Mouse (Mus musculus) T-cell, adult 66 days (primary cell): ENCODE measurements around the gene Hist2h3c2. TPM values are rescaled to one million over a fixed set of nuclear protein-coding genes. Genes with fewer than 3 reads are reported as not detected.

ENCODE experiments used
- total RNA-seq, 2 experiments: library from RNA; stranded (reverse); gene quantifications; 3 replicates in 1 of 2; 4 replicates in 1 of 2; pipeline ENCODE4 v1.2.4; 2023

The Hist2h3c2 gene
- total RNA-seq: 10 to 100 TPM in 1 of 2 experiments, 1 to 10 TPM in 1; 4.5 to 37.9 TPM

DNA sequence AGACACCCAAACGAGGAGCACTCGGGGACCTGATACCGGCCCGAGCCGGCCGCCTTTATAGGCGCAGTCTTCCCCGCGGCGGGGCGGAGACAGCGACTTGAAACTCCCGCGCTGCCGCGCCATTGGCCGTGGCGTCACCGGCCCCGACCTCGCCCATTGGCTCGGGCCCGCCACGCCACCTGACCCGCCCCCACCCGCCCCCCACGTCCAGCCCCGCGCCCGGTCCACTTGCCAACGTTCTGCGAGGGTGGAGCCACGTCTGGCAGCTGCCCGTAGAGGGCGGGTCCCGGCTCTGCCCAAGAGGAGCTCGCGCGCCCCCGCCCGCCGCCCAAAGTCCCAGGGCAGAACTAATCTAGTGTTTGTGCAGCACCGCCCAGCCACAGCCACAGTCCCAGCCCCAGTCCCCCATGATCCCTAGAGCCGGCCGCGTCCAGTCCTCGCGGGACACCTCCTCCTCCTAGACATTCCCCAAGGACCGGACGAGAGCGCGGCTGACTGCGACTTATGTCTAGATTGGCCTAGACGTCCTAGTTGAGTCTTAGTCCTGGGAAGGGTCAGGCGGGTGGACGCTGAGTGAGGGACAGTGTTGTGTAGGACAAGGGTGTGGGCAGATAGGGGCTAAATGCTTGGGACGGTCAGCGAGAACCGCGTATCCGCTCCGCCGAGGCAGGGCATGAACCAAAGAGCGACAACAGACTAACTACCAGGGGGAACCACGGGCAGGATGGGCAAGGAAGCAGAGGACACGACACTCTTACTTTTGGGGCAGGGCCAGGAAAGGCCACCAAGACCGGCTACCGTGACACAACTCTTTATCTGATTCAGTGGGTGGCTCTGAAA, at the start of gene Hist2h3c2:
Gene Hist2h3c2, minus strand, starts transcription at position 174 of the 840 bp plus-strand sequence.

DNA sequence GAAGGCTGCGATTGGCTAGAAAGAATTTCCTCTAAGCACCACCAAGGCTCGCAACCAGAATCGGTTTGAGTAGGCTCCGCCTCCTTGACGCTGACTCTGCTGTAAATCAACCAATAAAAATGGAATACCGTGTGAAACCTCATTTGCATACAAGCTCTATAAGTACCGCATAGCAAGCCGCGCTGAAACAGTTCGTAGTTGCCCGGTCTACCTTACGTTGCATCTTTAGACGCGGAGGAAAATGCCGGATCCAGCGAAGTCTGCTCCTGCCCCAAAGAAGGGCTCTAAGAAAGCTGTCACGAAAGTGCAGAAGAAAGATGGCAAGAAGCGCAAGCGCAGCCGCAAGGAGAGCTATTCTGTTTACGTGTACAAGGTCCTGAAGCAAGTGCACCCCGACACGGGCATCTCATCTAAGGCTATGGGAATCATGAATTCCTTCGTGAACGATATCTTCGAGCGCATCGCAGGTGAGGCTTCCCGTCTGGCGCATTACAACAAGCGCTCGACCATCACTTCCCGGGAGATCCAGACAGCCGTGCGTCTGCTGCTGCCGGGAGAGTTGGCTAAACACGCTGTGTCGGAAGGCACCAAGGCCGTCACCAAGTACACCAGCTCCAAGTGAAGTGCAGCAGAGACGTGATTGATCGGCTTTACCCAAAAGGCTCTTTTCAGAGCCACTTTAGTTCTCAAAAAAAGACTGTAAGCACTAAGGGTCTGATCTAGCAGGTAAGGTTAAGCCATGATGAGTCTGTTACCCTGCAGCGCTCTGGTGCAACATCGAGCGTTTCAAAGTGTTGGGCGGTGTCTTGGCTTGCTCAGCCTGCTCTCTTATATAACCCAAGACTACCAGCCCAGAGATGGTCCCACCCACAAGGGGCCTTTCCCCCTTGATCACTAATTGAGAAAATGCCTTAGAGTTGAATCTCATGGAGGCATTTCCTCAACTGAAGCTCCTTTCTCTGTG, 30.9 kb upstream of the Hist2h3c2 start, which contains the start of gene Hist2h2bb:
Gene Hist2h2bb, plus strand, starts transcription at position 242 of the 964 bp plus-strand sequence.

DNA sequence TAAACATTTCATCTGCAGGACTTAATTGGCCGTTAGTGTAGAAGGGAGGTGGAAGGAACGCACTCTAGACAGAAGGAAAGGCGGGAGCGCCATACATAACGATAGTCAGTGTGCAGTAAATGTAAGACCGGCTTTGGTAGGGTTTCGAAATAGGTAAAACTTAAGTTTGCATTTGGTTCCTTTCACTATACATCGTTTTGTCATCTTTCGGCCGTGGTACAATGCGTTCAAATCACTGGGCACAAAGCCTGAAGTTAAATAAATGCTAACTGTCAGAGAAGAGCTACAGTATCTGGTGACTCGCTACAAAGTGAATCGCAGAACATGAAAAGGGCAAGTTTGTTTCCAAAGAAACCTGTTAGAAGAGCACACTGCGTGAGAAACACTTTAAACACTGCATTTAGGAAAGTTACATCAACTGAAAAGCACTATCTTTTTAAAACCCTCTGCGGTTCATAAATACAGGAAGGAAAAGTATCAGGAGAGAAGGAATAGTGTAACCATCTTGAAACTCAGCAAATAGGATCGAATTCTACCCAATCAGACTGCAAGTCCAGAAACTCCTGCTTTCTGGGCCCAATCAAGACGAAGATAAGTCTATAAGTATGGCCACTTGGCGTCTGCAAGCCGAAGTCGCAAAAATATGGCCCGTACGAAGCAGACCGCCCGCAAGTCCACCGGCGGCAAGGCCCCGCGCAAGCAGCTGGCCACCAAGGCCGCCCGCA, 29.3 kb upstream of the Hist2h3c2 start, which contains the start of gene Hist2h3b:
Gene Hist2h3b, plus strand, starts transcription at position 604 of the 725 bp plus-strand sequence.

DNA sequence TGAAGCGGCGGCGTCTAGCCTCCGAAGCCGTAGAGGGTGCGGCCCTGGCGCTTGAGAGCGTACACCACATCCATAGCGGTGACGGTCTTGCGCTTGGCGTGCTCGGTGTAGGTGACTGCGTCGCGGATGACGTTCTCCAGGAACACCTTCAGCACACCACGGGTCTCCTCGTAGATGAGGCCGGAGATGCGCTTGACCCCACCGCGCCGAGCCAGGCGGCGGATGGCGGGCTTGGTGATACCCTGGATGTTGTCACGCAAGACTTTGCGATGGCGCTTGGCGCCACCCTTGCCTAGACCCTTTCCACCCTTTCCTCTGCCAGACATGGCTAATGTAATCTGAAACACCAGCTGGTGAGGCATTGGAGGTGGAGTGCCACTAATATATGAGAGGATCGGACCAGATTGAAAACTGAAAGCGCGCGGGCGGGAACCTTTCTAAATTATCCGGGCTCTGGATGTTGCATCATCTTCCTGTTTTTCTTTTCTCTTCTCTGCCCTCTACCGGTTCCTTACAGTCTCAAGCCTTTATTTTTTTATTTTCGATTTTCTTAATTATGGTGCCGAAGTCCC, 24.1 kb upstream of the Hist2h3c2 start, which contains the start of gene Hist2h4:
Gene Hist2h4, minus strand, starts transcription at position 333 of the 572 bp plus-strand sequence.

DNA sequence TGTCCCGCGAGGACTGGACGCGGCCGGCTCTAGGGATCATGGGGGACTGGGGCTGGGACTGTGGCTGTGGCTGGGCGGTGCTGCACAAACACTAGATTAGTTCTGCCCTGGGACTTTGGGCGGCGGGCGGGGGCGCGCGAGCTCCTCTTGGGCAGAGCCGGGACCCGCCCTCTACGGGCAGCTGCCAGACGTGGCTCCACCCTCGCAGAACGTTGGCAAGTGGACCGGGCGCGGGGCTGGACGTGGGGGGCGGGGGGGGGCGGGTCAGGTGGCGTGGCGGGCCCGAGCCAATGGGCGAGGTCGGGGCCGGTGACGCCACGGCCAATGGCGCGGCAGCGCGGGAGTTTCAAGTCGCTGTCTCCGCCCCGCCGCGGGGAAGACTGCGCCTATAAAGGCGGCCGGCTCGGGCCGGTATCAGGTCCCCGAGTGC, 7.5 kb upstream of the Hist2h3c2 start, which contains the start of gene Hist2h3c1:
Gene Hist2h3c1, plus strand, starts transcription at position 259 of the 430 bp plus-strand sequence.

DNA sequence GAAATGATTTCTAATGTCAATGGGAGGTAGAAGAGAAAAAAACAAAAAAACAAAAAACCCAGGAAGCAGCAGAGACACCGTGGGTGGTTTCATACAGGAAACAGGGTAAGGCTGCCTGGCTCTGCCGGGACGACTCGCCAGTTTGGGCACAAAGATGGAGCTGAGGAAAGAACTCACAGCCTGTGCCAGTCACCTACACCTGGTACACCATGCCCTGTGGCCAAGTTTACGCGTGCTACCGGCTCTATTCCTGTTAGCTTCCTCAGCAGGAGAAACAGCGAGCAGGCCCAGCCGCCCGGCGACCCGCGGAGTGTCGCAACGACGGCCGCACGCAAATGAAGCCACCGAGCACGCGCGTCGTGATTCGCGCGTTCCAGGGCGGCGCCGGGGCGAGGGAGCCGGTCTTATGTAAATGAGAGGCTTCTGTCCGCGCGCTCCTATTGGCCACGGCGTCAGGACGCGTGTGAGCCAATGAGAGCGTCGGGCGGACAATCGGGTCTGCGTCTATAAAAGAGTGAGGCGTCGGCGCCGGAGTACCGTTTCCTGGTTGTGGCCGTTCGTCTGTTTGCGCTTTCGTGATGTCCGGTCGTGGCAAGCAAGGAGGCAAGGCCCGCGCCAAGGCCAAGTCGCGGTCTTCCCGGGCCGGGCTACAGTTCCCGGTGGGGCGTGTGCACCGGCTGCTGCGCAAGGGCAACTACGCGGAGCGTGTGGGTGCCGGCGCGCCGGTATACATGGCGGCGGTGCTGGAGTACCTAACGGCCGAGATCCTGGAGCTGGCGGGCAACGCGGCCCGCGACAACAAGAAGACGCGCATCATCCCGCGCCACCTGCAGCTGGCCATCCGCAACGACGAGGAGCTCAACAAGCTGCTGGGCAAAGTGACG, 6.3 kb upstream of the Hist2h3c2 start, which contains the start of gene Hist2h2aa1:
Gene Hist2h2aa1, plus strand, starts transcription at position 495 of the 884 bp plus-strand sequence.

DNA sequence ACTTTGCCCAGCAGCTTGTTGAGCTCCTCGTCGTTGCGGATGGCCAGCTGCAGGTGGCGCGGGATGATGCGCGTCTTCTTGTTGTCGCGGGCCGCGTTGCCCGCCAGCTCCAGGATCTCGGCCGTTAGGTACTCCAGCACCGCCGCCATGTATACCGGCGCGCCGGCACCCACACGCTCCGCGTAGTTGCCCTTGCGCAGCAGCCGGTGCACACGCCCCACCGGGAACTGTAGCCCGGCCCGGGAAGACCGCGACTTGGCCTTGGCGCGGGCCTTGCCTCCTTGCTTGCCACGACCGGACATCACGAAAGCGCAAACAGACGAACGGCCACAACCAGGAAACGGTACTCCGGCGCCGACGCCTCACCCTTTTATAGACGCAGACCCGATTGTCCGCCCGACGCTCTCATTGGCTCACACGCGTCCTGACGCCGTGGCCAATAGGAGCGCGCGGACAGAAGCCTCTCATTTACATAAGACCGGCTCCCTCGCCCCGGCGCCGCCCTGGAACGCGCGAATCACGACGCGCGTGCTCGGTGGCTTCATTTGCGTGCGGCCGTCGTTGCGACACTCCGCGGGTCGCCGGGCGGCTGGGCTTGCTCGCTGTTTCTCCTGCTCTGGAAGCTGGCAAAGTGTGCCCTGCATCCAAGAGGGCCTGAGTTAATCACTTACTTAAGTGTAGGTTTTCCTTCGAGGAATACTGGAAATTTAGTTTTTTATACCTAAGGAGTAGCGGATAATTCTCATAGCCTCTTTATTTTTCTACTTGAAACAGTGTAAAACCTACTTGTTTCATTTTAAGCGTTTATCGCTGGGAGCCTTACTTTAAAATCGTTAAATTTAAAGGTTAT, 1.2 kb upstream of the Hist2h3c2 start, which contains the start of gene Hist2h2aa2:
Gene Hist2h2aa2, minus strand, starts transcription at position 328 of the 850 bp plus-strand sequence.

DNA sequence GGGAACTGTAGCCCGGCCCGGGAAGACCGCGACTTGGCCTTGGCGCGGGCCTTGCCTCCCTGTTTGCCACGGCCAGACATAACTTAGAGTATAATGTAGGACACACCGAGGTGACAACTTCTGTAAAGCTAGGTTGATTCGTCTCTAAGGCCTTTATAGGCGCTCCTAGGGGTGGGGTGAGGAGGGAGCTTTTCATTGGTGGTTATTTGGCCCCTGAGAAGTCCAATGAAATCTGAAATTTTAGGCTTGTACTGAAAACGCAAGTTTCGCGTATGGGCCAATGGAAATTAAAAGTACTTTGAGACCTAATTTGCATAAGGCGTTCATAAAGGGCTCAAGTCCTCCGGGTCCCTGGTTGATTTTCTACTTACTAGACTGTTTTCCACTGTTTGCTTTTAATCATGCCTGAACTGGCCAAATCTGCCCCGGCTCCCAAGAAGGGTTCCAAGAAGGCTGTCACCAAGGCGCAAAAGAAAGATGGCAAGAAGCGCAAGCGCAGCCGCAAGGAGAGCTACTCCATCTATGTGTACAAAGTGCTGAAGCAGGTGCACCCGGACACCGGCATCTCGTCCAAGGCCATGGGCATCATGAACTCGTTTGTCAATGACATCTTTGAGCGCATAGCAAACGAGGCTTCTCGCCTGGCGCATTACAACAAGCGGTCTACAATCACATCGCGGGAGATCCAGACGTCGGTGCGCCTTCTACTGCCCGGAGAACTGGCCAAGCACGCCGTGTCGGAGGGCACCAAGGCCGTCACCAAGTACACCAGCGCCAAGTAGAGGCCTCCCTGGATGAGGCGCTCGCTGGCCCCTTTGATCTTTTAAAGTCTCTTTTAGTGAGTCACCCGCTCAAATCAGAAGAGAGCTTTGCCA, 17.9 kb downstream of the Hist2h3c2 start, which contains the start of the genes Hist2h2ac and Hist2h2be:
Gene Hist2h2ac, minus strand, starts transcription at position 116 of the 875 bp plus-strand sequence.
Gene Hist2h2be, plus strand, starts transcription at position 355 of the 875 bp plus-strand sequence.

DNA sequence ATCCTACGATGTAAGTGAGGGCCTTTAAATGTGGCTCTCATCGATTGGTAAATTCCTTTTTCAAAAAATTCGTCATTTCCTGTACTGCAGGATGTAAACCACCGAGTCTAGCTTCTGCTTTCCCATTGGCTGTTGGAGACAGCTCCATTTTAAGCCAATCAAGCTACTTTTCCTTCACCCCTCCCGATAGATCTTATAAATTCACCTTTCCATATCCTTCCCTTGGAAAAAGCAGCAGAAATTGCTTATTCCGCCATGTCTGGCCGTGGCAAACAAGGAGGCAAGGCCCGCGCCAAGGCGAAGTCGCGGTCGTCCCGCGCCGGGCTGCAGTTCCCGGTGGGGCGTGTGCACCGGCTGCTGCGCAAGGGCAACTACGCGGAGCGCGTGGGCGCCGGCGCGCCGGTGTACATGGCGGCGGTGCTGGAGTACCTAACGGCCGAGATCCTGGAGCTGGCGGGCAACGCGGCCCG, 19.2 kb downstream of the Hist2h3c2 start, which contains the start of the genes Bola1 and Hist2h2ab:
Gene Bola1, minus strand, starts transcription at position 49 of the 470 bp plus-strand sequence.
Gene Hist2h2ab, plus strand, starts transcription at position 205 of the 470 bp plus-strand sequence.

Other genes with a start within 250 kb of the Hist2h3c2 start
- gene Plekho1, start 243.1 kb downstream of the Hist2h3c2 start, total RNA-seq: 10 to 100 TPM; 28.1 to 40.0 TPM
- 10 to 100 TPM in 1 of 2 experiments, 1 to 10 TPM in 1; 9.4 to 19.2 TPM for gene Vps45, start 180.7 kb downstream of the Hist2h3c2 start, total RNA-seq
- 10 to 100 TPM; 18.1 to 27.4 TPM for gene Otud7b, start 134.6 kb downstream of the Hist2h3c2 start, total RNA-seq
- gene Mtmr11, start 77.1 kb downstream of the Hist2h3c2 start, total RNA-seq: 1 to 10 TPM; 3.1 to 3.6 TPM
- 10 to 100 TPM; 80.9 to 82.9 TPM for gene Sf3b4, start 66.8 kb downstream of the Hist2h3c2 start, total RNA-seq
- 1 to 10 TPM; 4.0 to 6.6 TPM for gene Sv2a, start 58.0 kb downstream of the Hist2h3c2 start, total RNA-seq
- gene Bola1, start 19.4 kb downstream of the Hist2h3c2 start, total RNA-seq: 1 to 10 TPM; 7.1 to 8.5 TPM
- 1 to 10 TPM; 3.0 to 5.2 TPM for gene Hist2h2ab, start 19.3 kb downstream of the Hist2h3c2 start, total RNA-seq
- gene Hist2h2ac, start 18.2 kb downstream of the Hist2h3c2 start, total RNA-seq: 10 to 100 TPM; 68.9 to 78.6 TPM
- 1 to 10 TPM; 3.0 to 3.7 TPM for gene Hist2h2be, start 18.0 kb downstream of the Hist2h3c2 start, total RNA-seq
- 100 to 1,000 TPM; 364 to 479 TPM for gene Hist2h2aa2, start 1.1 kb upstream of the Hist2h3c2 start, total RNA-seq
- gene Hist2h2aa1, start 6.4 kb upstream of the Hist2h3c2 start, total RNA-seq: 1 to 10 TPM in 1 of 2 experiments, not detected in 1; 5.6 TPM
- gene Hist2h3c1, start 7.6 kb upstream of the Hist2h3c2 start, total RNA-seq: not detected
- gene Hist2h4, start 24.2 kb upstream of the Hist2h3c2 start, total RNA-seq: 10 to 100 TPM; 49.6 to 70.8 TPM
- gene Hist2h3b, start 29.5 kb upstream of the Hist2h3c2 start, total RNA-seq: 100 to 1,000 TPM in 1 of 2 experiments, 10 to 100 TPM in 1; 86.0 to 219 TPM
- gene Hist2h2bb, start 30.6 kb upstream of the Hist2h3c2 start, total RNA-seq: 100 to 1,000 TPM; 184 to 294 TPM
- gene Fcgr1, start 54.8 kb upstream of the Hist2h3c2 start, total RNA-seq: not detected
- not detected for gene BC107364, start 213.2 kb upstream of the Hist2h3c2 start, total RNA-seq